Mouse (Mus musculus) limb, embryonic 12.5 days (tissue): ENCODE data around the gene Phlda1. TPM values are rescaled to one million over a fixed set of nuclear protein-coding genes. Genes with fewer than 3 reads are reported as not detected.

ENCODE experiments used
- ATAC-seq: fragments of 200-750 bp; cut with Nextera tagmentation; 2 replicates; pipeline ENCODE4 v1.8.0; 2017; ENCODE audit warnings: low read depth, moderate TSS enrichment; ENCODE audit not compliant: insufficient number of reproducible peaks, insufficient read depth, low FRiP score, low TSS enrichment
- H3K27ac ChIP-seq: fragments of 300-500 bp; sonication (generic); 2 replicates; pipeline ENCODE4 v1.5.1; 2016; ENCODE audit warnings: mild to moderate bottlenecking, moderate library complexity
- H3K27me3 ChIP-seq: fragments of 300-500 bp; sonication (generic); 2 replicates; pipeline ENCODE4 v1.6.1; 2016; ENCODE audit warnings: mild to moderate bottlenecking, moderate library complexity
- H3K36me3 ChIP-seq: fragments of 300-500 bp; sonication (generic); 2 replicates; pipeline ENCODE4 v1.6.1; 2016; ENCODE audit warnings: mild to moderate bottlenecking, moderate library complexity
- H3K4me1 ChIP-seq: fragments of 300-500 bp; sonication (generic); replicated peaks from 2 replicates; pipeline ENCODE4 v1.6.1; 2016
- H3K4me2 ChIP-seq: fragments of 300-500 bp; sonication (generic); 2 replicates; pipeline ENCODE4 v1.6.1; 2016; ENCODE audit warnings: mild to moderate bottlenecking, moderate library complexity
- H3K4me3 ChIP-seq: fragments of 300-500 bp; sonication (generic); replicated peaks from 2 replicates; pipeline ENCODE4 v1.5.1; 2016; ENCODE audit warnings: mild to moderate bottlenecking
- H3K9ac ChIP-seq: fragments of 300-500 bp; sonication (generic); replicated peaks from 2 replicates; pipeline ENCODE4 v1.6.1; 2016; ENCODE audit warnings: mild to moderate bottlenecking, moderate library complexity
- H3K9me3 ChIP-seq: fragments of 300-500 bp; sonication (generic); 2 replicates; pipeline ENCODE4 v1.6.1; 2016; ENCODE audit warnings: mild to moderate bottlenecking, moderate library complexity
- WGBS: fragments of 180-500 bp; shearing (Covaris S2); methylation state at CpG from one replicate; pipeline ENCODE4 v1.1.7; 2016; 5-methylcytosine and 5-hydroxymethylcytosine counted together
- polyA plus RNA-seq: library from polyadenylated mRNA; unstranded; fragments of >200 nt; fragmentation: Nextera tagmentation; extraction: Ambion mirVana; gene quantifications from 2 replicates; pipeline ENCODE4 v1.2.1, GENCODE M21; 2016

Gene Phlda1
- polyA plus RNA-seq, 1 experiment from 2014 or later: 28.2 TPM

GRCm38 (mm10) chr10:111505406-111505805, 680 bp upstream of the Phlda1 start:
- no peak overlapping the region for H3K9ac ChIP-seq
- peak overlapping the region; percentile 62 for H3K4me2 ChIP-seq

GRCm38 (mm10) chr10:111506926-111507459, 907 bp downstream of the Phlda1 start:
- no peaks in the 10 kb centered on the region for H3K36me3 ChIP-seq
- H3K27ac ChIP-seq: peak overlapping the region; percentile 98
- peak overlapping the region; percentile 96 for H3K9ac ChIP-seq
- H3K27me3 ChIP-seq: no peaks in the 10 kb centered on the region
- no peaks in the 10 kb centered on the region for H3K9me3 ChIP-seq
- ATAC-seq: peak; percentile 27
- peaks cover 56% of the 10 kb centered on the region for H3K4me1 ChIP-seq
- 0% methylated on average over 22 of the region's 23 CpGs for WGBS
- peak overlapping the region; percentile 62 for H3K4me2 ChIP-seq
- H3K4me3 ChIP-seq: peak overlapping the region; percentile 89

More at GRCm38 (mm10) chr10:111505406-111505805, 680 bp upstream of the Phlda1 start:
- 47% methylated on average over 7 of the region's 7 CpGs for WGBS
- Histone ChIP-seq H3K36me3 (no peaks in the 10 kb centered on the region), H3K4me1 (peaks cover 47% of the 10 kb centered on the region), H3K27me3 (no peaks in the 10 kb centered on the region), H3K9me3 (no peaks in the 10 kb centered on the region), H3K4me3 (no peak overlapping the region), H3K27ac (no peak overlapping the region)
- ATAC-seq: no peak

- no peaks in the 10 kb centered on the region for H3K9me3 ChIP-seq
- peak overlapping the region; percentile 89 for H3K4me3 ChIP-seq
- ATAC-seq: peak; percentile 11; the same call in 1 of the 2 replicates
- H3K4me1 ChIP-seq: peaks cover 53% of the 10 kb centered on the region
- H3K4me2 ChIP-seq: peak overlapping the region; percentile 62
- peak overlapping the region; percentile 98 for H3K27ac ChIP-seq
- no peaks in the 10 kb centered on the region for H3K27me3 ChIP-seq
- H3K36me3 ChIP-seq: no peaks in the 10 kb centered on the region
- under 1% methylated on average over 36 of the region's 38 CpGs for WGBS
- H3K9ac ChIP-seq: peak overlapping the region; percentile 96
Observed at GRCm38 (mm10) chr10:111507460-111508211, 1.6 kb downstream of the Phlda1 start.

GRCm38 (mm10) chr10:111508324-111509080, 2.4 kb downstream of the Phlda1 start:
- H3K36me3 ChIP-seq: no peaks in the 10 kb centered on the region
- 7% methylated on average over 7 of the region's 7 CpGs for WGBS
- H3K27ac ChIP-seq: no peak overlapping the region; the same call in 1 of the 2 replicates
- H3K9me3 ChIP-seq: no peaks in the 10 kb centered on the region
- peaks cover 47% of the 10 kb centered on the region for H3K4me1 ChIP-seq
- H3K27me3 ChIP-seq: no peaks in the 10 kb centered on the region
- H3K4me3 ChIP-seq: peak overlapping the region; percentile 89
- peak overlapping the region; percentile 62 for H3K4me2 ChIP-seq
- ATAC-seq: no peak
- H3K9ac ChIP-seq: peak overlapping the region; percentile 96

- no peaks in the 10 kb centered on the region for H3K36me3 ChIP-seq
- H3K4me3 ChIP-seq: peak overlapping the region; percentile 89
- H3K4me2 ChIP-seq: peak overlapping the region; percentile 62
- H3K9ac ChIP-seq: peak overlapping the region; percentile 51
- WGBS: 34% methylated on average over 8 of the region's 8 CpGs
- peak overlapping the region; percentile 35; the same call in 1 of the 2 replicates for H3K27ac ChIP-seq
- peaks cover 40% of the 10 kb centered on the region for H3K4me1 ChIP-seq
- no peak for ATAC-seq
- H3K9me3 ChIP-seq: no peaks in the 10 kb centered on the region
- H3K27me3 ChIP-seq: no peaks in the 10 kb centered on the region
Observed at GRCm38 (mm10) chr10:111509103-111509784, 3.2 kb downstream of the Phlda1 start.

GRCm38 (mm10) chr10:111509981-111510380, 3.9 kb downstream of the Phlda1 start:
- no peak for ATAC-seq
- no peak overlapping the region for H3K9ac ChIP-seq
- H3K4me2 ChIP-seq: peak overlapping the region; percentile 62
- H3K27ac ChIP-seq: no peak overlapping the region; the same call in 1 of the 2 replicates
- H3K4me1 ChIP-seq: peaks cover 40% of the 10 kb centered on the region
- H3K36me3 ChIP-seq: no peaks in the 10 kb centered on the region
- peak overlapping the region; percentile 89; the same call in 1 of the 2 replicates for H3K4me3 ChIP-seq
- 54% methylated on average over 7 of the region's 7 CpGs for WGBS
- H3K27me3 ChIP-seq: no peaks in the 10 kb centered on the region
- no peaks in the 10 kb centered on the region for H3K9me3 ChIP-seq

- Histone ChIP-seq H3K4me1 (peaks cover 40% of the 10 kb centered on the region), H3K27ac (no peak overlapping the region), H3K36me3 (no peaks in the 10 kb centered on the region), H3K27me3 (no peaks in the 10 kb centered on the region), H3K9ac (no peak overlapping the region), H3K4me3 (no peak overlapping the region), H3K4me2 (no peak overlapping the region), H3K9me3 (no peaks in the 10 kb centered on the region)
- WGBS: 62% methylated on average over 7 of the region's 7 CpGs
- ATAC-seq: no peak
Observed at GRCm38 (mm10) chr10:111510798-111511197, 4.7 kb downstream of the Phlda1 start.

- no peak overlapping the region for H3K4me3 ChIP-seq
- no peak overlapping the region for H3K27ac ChIP-seq
- H3K4me2 ChIP-seq: no peak overlapping the region
- peaks cover 50% of the 10 kb centered on the region for H3K4me1 ChIP-seq
- WGBS: 84% methylated on average over 10 of the region's 10 CpGs
- no peaks in the 10 kb centered on the region for H3K36me3 ChIP-seq
- no peak for ATAC-seq
- no peaks in the 10 kb centered on the region for H3K9me3 ChIP-seq
- H3K9ac ChIP-seq: no peak overlapping the region
- no peaks in the 10 kb centered on the region for H3K27me3 ChIP-seq
Observed at GRCm38 (mm10) chr10:111512036-111512568, 6.0 kb downstream of the Phlda1 start.

- no peak overlapping the region for H3K4me2 ChIP-seq
- WGBS: 94% methylated on average over 5 of the region's 5 CpGs
Observed at GRCm38 (mm10) chr10:111514282-111514885, 8.3 kb downstream of the Phlda1 start.

More at GRCm38 (mm10) chr10:111514282-111514885, 8.3 kb downstream of the Phlda1 start:
- no peak overlapping the region for H3K9ac ChIP-seq
- peaks cover 51% of the 10 kb centered on the region for H3K4me1 ChIP-seq
- H3K27me3 ChIP-seq: no peaks in the 10 kb centered on the region
- H3K27ac ChIP-seq: no peak overlapping the region
- no peak overlapping the region for H3K4me3 ChIP-seq
- H3K36me3 ChIP-seq: no peaks in the 10 kb centered on the region
- no peaks in the 10 kb centered on the region for H3K9me3 ChIP-seq
- no peak for ATAC-seq
